Mouse (Mus musculus) lung, postnatal 4 days (tissue): ENCODE measurements around the gene Gm3106.
"Not testable (repeated sequence)": the region's sequence is repeated elsewhere in the genome, so short reads cannot be mapped to it uniquely, and the experiment has no call there.

Experiments used
- DNase-seq, 2 experiments: peaks; one replicate each; pipeline ENCODE4 v3.0.0; 2021

The Gm3106 gene

DNA sequence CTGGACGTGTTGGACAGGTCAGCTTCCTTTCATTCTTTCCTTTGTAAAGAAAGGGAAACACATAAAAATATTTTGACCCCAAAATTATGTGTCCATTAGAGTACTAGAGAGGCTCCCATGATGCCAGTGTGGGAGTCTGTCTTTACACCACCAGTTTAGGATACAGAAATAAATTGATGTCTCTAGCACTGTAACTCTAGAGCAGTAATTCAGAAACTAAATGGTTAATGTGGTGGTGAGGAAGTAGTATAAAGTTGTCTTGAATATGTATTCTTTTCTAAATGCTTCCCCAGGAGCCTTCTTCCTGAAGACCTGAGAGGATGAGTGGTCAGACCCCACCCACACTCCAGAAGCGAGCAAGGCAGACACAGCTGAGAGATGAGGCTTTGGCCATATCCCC, at the start of gene Gm3106:
Gene Gm3106 (plus strand): TSS at position 301 of the 400 bp plus-strand sequence.
- DNase-seq: not testable (repeated sequence)
